ENCODE assay signal across 24 mouse cellular contexts in genomic region chr14:28657216-28657615, GRCm38 (mm10).
DNase-seq lines count a peak whose midpoint lies in the region; ATAC-seq and TF ChIP-seq lines count a peak whose summit lies in the region.
"Had no signal": no experiment of that assay in that cellular context is flagged by ENCODE, and none has a peak within 500 bp of the region (broad histone marks: within the 10 kb centered on the region; RNA-seq: fewer than 3 reads in every experiment).

No protein-coding gene starts in this region.

- H3K9me3 ChIP-seq in limb, embryonic 13.5 days, result no peaks in the 10 kb centered on the region
- H3K9me3 ChIP-seq in limb, embryonic 10.5 days (replicated peaks), result no peaks in the 10 kb centered on the region
- H3K9me3 ChIP-seq: embryonic facial prominence, embryonic 12.5 days; embryonic facial prominence, embryonic 15.5 days; heart, embryonic 13.5 days; hindbrain, embryonic 12.5 days; hindbrain, embryonic 15.5 days had no signal

- DNase-seq in limb, embryonic 10.5 days (ENCODE audit: low spot score), result no peak
- peak; percentile 22 for DNase-seq in 3T3-L1 (ENCODE audit: low read depth, low spot score)
- peak; percentile 33 for DNase-seq in brain, embryonic 14.5 days (ENCODE audit: low read depth)
- DNase-seq in lung, adult 2 months, result no peak
- DNase-seq in spleen, postnatal 4 days (ENCODE audit: low spot score in 2 of 2), result no peak
- DNase-seq: adrenal gland, adult 8-10 months; adrenal gland, postnatal 36 days; cerebellum, adult 11 months; cerebellum, adult 2 months; cerebellum, adult 9-11 months; cerebellum, postnatal 25 days; gastrocnemius, postnatal 10 days; gastrocnemius, postnatal 36 days; heart, adult 18-20 months; heart, postnatal 14 days; heart, postnatal 4 days had no signal

- 53% methylated on average over 8 of the region's 8 CpGs for WGBS in limb, embryonic 13.5 days
- 79% methylated on average over 8 of the region's 8 CpGs for WGBS in limb, embryonic 10.5 days
- WGBS in lung, adult 2 months, result 83% methylated on average over 8 of the region's 8 CpGs

- no peak overlapping the region for H3K9ac ChIP-seq in limb, embryonic 13.5 days
- H3K9ac ChIP-seq: embryonic facial prominence, embryonic 12.5 days; embryonic facial prominence, embryonic 15.5 days; heart, embryonic 13.5 days; hindbrain, embryonic 12.5 days; hindbrain, embryonic 15.5 days had no signal

- ATAC-seq in limb, embryonic 13.5 days (ENCODE audit: low FRiP score, low read depth), result no peak
- ATAC-seq: activated CD4-positive, CD25-positive, alpha-beta regulatory T cell, adult 4 months; forebrain, embryonic 14.5 days had no signal

- H3K27me3 ChIP-seq in limb, embryonic 13.5 days, result no peaks in the 10 kb centered on the region
- no peaks in the 10 kb centered on the region for H3K27me3 ChIP-seq in limb, embryonic 10.5 days (ENCODE audit: low read depth, poor library complexity, severe bottlenecking)
- H3K27me3 ChIP-seq: embryonic facial prominence, embryonic 12.5 days; embryonic facial prominence, embryonic 15.5 days; heart, embryonic 13.5 days; hindbrain, embryonic 12.5 days; hindbrain, embryonic 15.5 days had no signal

- H3K4me1 ChIP-seq in limb, embryonic 13.5 days, result peaks cover 29% of the 10 kb centered on the region
- H3K4me1 ChIP-seq in limb, embryonic 10.5 days, result peaks cover 36% of the 10 kb centered on the region
- H3K4me1 ChIP-seq in lung, adult 2 months (ENCODE audit: control insufficient read depth, insufficient read depth, low read length), result no peaks in the 10 kb centered on the region
- H3K4me1 ChIP-seq: embryonic facial prominence, embryonic 12.5 days; embryonic facial prominence, embryonic 15.5 days; hindbrain, embryonic 12.5 days; hindbrain, embryonic 15.5 days had no signal

- no peak for TF ChIP-seq POLR2A in brain, embryonic 14.5 days (IDR thresholded peaks at IDR 0.05; ENCODE audit: borderline replicate concordance, extremely low read depth, insufficient read depth, insufficient read length, poor library complexity, severe bottlenecking)
- TF ChIP-seq POLR2A in lung, adult 2 months (IDR thresholded peaks at IDR 0.05; ENCODE audit: borderline replicate concordance, extremely low read depth, low read depth, low read length), result no peak

- peak overlapping the region; percentile 11; the same call in 1 of the 2 replicates for H3K4me2 ChIP-seq in limb, embryonic 13.5 days (replicated peaks)
- H3K4me2 ChIP-seq: embryonic facial prominence, embryonic 12.5 days; embryonic facial prominence, embryonic 15.5 days; heart, embryonic 13.5 days; hindbrain, embryonic 12.5 days; hindbrain, embryonic 15.5 days had no signal

- H3K27ac ChIP-seq in limb, embryonic 13.5 days, result no peak overlapping the region
- no peak overlapping the region for H3K27ac ChIP-seq in limb, embryonic 10.5 days
- H3K27ac ChIP-seq: embryonic facial prominence, embryonic 12.5 days; embryonic facial prominence, embryonic 15.5 days; heart, embryonic 13.5 days; hindbrain, embryonic 12.5 days; hindbrain, embryonic 15.5 days had no signal

- no peaks in the 10 kb centered on the region for H3K36me3 ChIP-seq in limb, embryonic 13.5 days
- no peaks in the 10 kb centered on the region for H3K36me3 ChIP-seq in limb, embryonic 10.5 days
- H3K36me3 ChIP-seq: embryonic facial prominence, embryonic 12.5 days; embryonic facial prominence, embryonic 15.5 days; heart, embryonic 13.5 days; hindbrain, embryonic 12.5 days; hindbrain, embryonic 15.5 days had no signal

- TF ChIP-seq CTCF in brain, embryonic 14.5 days (IDR thresholded peaks at IDR 0.05; ENCODE audit: borderline replicate concordance, extremely low read depth, insufficient read depth, insufficient read length), result no peak
- TF ChIP-seq CTCF in lung, adult 2 months (IDR thresholded peaks at IDR 0.05; ENCODE audit: insufficient read depth, low read length), result no peak

- no peak overlapping the region for H3K4me3 ChIP-seq in limb, embryonic 13.5 days
- H3K4me3 ChIP-seq in limb, embryonic 10.5 days, result no peak overlapping the region
- H3K4me3 ChIP-seq in lung, adult 2 months (replicated peaks; ENCODE audit: extremely low read depth, low read depth, low read length), result no peak overlapping the region
- H3K4me3 ChIP-seq: embryonic facial prominence, embryonic 12.5 days; embryonic facial prominence, embryonic 15.5 days; heart, embryonic 13.5 days; hindbrain, embryonic 12.5 days; hindbrain, embryonic 15.5 days had no signal

Comparison
In these comparisons a context has a peak if more than half of its experiments do, and no peak if none do; other contexts are left out.
1. DNase-seq: peak in 3T3-L1 (single experiment) and brain, embryonic 14.5 days (single experiment); none in limb, embryonic 10.5 days (single experiment), lung, adult 2 months (single experiment) and spleen, postnatal 4 days (0 of 2).